Mouse (Mus musculus) forebrain, postnatal 0 days (tissue): Measurements from ENCODE around the gene Wiz. TPM values are rescaled to one million over a fixed set of nuclear protein-coding genes. Genes with fewer than 3 reads are reported as not detected.

Source experiments
- ATAC-seq: fragments of 200-750 bp; cut with Nextera tagmentation; 2 replicates; pipeline ENCODE4 v1.8.0; 2017; ENCODE audit warnings: mild to moderate bottlenecking, moderate library complexity
- DNase-seq: peaks from one replicate; pipeline ENCODE4 v3.0.0-alpha.2; 2015
- H3K27ac ChIP-seq: fragments of 300-500 bp; sonication (generic); 2 replicates; pipeline ENCODE4 v1.5.1; 2014; ENCODE audit warnings: low read depth, mild to moderate bottlenecking, antibody characterized with exemption, low read length, moderate library complexity, mixed read lengths
- H3K27me3 ChIP-seq: fragments of 300-500 bp; sonication (generic); 2 replicates; pipeline ENCODE4 v1.6.1; 2014; ENCODE audit warnings: mild to moderate bottlenecking, low read length, mixed read lengths; ENCODE audit not compliant: insufficient read depth
- H3K36me3 ChIP-seq: fragments of 300-500 bp; sonication (generic); 2 replicates; pipeline ENCODE4 v1.6.1; 2014; ENCODE audit warnings: mild to moderate bottlenecking, moderate library complexity; ENCODE audit not compliant: insufficient read depth
- H3K4me1 ChIP-seq: fragments of 300-500 bp; sonication (generic); 2 replicates; pipeline ENCODE4 v1.6.1; 2014; ENCODE audit warnings: antibody characterized with exemption; ENCODE audit not compliant: insufficient read depth
- H3K4me2 ChIP-seq: fragments of 300-500 bp; sonication (generic); 2 replicates; pipeline ENCODE4 v1.6.1; 2014; ENCODE audit warnings: low read depth, mild to moderate bottlenecking, moderate library complexity
- H3K4me3 ChIP-seq: fragments of 300-500 bp; sonication (generic); 2 replicates; pipeline ENCODE4 v1.5.1; 2014; ENCODE audit warnings: low read depth, low read length, mixed read lengths
- H3K9ac ChIP-seq: fragments of 300-500 bp; sonication (generic); 2 replicates; pipeline ENCODE4 v1.6.1; 2014; ENCODE audit warnings: mild to moderate bottlenecking
- H3K9me3 ChIP-seq: fragments of 300-500 bp; sonication (generic); 2 replicates; pipeline ENCODE4 v1.6.1; 2016; ENCODE audit warnings: low read length
- CTCF ChIP-seq: sonication (generic); IDR thresholded peaks from 2 replicates; pipeline ENCODE4 v1.5.1; 2016; ENCODE audit warnings: antibody characterized with exemption, control low read depth, low read depth
- WGBS: fragments of 180-500 bp; shearing (Covaris S2); extraction: QIAGEN DNeasy Blood & Tissue Kit; methylation state at CpG from one replicate; pipeline ENCODE4 v1.1.7; 2014; 5-methylcytosine and 5-hydroxymethylcytosine counted together
- polyA plus RNA-seq: library from polyadenylated mRNA; unstranded; fragments of >200 nt; fragmentation: Nextera tagmentation; extraction: Ambion mirVana; gene quantifications from 2 replicates; pipeline ENCODE4 v1.2.1, GENCODE M21; 2015
- total RNA-seq: library from RNA; depleted of rRNA; stranded (reverse); fragments of >200 nt; gene quantifications from 2 replicates; pipeline ENCODE4 v1.2.3, GENCODE M21; 2014

Wiz gene
- total and polyA plus RNA-seq, 2 experiments from 2014 or later, result 42.0 to 55.4 TPM

DNA sequence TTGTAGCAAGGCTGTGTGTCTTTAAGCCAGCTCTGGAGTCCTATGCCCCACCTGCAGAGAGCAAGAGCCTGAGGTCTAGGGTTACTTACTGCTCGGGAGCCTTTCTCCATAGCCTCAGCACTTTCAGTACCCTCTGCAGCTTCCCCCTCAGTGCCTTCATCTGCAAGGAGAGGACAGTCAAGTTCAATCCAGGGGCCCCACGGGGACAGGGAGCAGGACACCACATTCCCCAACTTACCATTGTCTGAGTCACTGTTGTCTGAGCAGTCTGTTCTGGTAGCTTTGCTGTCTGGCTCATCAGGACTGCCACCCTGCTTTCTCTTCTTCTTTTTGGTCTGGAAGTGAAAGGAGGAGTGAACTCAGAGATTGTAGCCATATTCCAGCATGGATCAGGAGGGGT lies 53.4 kb downstream of the Wiz start:
- Histone ChIP-seq H3K9ac (no peak overlapping the region), H3K27me3 (no peaks in the 10 kb centered on the region), H3K9me3 (no peaks in the 10 kb centered on the region), H3K36me3 (peaks cover 75% of the 10 kb centered on the region), H3K4me2 (no peak overlapping the region), H3K27ac (no peak overlapping the region), H3K4me3 (no peak overlapping the region), H3K4me1 (no peaks in the 10 kb centered on the region)
- no peak for TF ChIP-seq CTCF
- DNase-seq (no peak), ATAC-seq (no peak)
- WGBS, result 70% methylated on average over 2 of the region's 2 CpGs

GRCm38 (mm10) chr17:32334921-32335320 lies 54.3 kb downstream of the Wiz start:
- Histone ChIP-seq H3K4me2 (no peak overlapping the region), H3K4me3 (no peak overlapping the region), H3K4me1 (no peaks in the 10 kb centered on the region), H3K9me3 (no peaks in the 10 kb centered on the region), H3K27ac (no peak overlapping the region), H3K9ac (no peak overlapping the region), H3K36me3 (peaks cover 78% of the 10 kb centered on the region), H3K27me3 (no peaks in the 10 kb centered on the region)
- DNase-seq (no peak), ATAC-seq (no peak)
- 95% methylated on average over 12 of the region's 12 CpGs for WGBS
- no peak for TF ChIP-seq CTCF

DNA sequence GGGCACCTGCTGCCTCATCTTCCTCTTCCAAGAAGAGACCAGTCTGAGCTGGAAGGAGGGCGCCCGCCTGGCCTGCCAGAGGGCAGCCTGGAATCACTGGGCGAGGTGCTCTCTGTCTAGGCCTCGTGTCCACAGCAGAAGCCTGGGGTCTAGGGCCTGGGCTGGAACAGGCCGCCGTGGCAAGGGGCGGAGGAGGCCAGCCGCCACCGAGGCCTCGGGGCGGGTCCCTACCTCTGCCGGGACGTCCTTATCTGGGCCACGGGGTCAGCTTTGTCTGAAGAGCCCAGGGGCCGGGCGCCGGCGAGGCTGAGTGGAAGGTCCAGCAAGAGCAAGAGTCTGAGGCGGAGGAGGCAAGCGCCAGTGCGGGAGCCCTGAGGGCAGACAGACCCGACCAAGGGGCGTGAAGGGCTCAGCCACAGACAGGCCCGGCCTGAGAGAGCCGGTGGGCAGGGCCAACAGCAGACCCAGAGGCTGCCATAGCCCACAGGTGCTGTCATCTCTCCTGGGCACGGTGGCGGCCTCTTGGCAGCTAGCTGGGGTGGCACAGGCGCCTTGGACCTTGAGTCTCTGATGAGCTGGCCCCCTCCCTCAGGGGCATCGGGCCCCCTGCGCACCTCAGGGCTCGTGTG lies 55.5 kb downstream of the Wiz start:
- DNase-seq (no peak), ATAC-seq (no peak)
- no peak overlapping the region for H3K9ac ChIP-seq
- no peak overlapping the region for H3K4me2 ChIP-seq
- H3K4me1 ChIP-seq, result no peaks in the 10 kb centered on the region
- H3K27me3 ChIP-seq, result no peaks in the 10 kb centered on the region
- TF ChIP-seq CTCF, result no peak
- H3K27ac ChIP-seq, result no peak overlapping the region
- no peak overlapping the region for H3K4me3 ChIP-seq
- 90% methylated on average over 30 of the region's 31 CpGs for WGBS
- peaks cover 77% of the 10 kb centered on the region for H3K36me3 ChIP-seq
- no peaks in the 10 kb centered on the region for H3K9me3 ChIP-seq

DNA sequence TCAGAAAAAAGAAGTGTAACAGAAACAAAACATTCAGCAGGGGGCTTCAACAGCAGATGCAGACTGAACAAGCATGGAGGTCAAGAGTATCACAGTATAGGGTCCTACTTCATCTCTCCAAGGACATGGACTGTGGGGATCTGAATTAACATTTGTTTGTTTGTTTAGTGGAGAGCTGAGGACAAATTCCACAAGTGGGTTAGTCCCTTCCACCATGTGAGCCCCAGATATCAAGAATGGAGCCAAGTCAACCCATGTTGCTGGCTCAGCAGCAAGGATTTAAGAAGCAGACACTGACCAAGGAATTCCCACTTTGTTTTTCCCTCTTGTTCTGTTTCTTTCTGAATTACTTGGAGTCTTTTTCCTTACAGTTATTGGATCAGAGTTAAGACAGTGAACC lies 61.7 kb downstream of the Wiz start:
- Histone ChIP-seq H3K27me3 (no peaks in the 10 kb centered on the region), H3K36me3 (peaks cover 49% of the 10 kb centered on the region), H3K9me3 (no peaks in the 10 kb centered on the region), H3K4me3 (no peak overlapping the region), H3K27ac (no peak overlapping the region), H3K4me2 (no peak overlapping the region), H3K4me1 (no peaks in the 10 kb centered on the region), H3K9ac (no peak overlapping the region)
- DNase-seq (no peak), ATAC-seq (no peak)
- no peak for TF ChIP-seq CTCF

DNA sequence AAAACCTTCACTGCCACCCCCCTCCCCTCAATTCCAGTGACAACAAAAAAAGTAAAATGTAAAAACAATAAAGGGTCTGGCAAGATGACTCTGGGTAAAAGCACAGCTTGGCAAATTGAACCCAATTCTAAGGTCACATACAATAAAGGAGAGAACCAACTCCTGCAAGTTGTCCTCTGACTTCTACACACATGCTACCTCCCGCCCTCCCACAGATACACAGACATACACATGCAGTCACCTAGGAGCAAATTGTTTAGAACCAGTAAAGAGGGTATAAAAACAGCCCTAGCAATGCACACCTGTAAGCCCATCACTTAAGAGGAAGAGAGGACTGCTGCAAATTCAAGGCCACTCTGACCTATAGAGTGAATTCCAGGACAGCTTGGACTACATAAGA lies 66.4 kb downstream of the Wiz start:
- Histone ChIP-seq H3K27ac (no peak overlapping the region), H3K4me3 (no peak overlapping the region), H3K9me3 (no peaks in the 10 kb centered on the region), H3K4me2 (no peak overlapping the region), H3K27me3 (no peaks in the 10 kb centered on the region), H3K4me1 (peaks cover 5% of the 10 kb centered on the region; the same call in 1 of the 2 replicates), H3K36me3 (peaks cover 28% of the 10 kb centered on the region), H3K9ac (no peak overlapping the region)
- no peak for TF ChIP-seq CTCF
- no peak for DNase-seq
- no peak for ATAC-seq
- 85% methylated on average over 1 of the region's 1 CpGs for WGBS

- ATAC-seq, result no peak
These were observed 67.4 kb downstream of the Wiz start for GRCm38 (mm10) chr17:32321836-32322235.

GRCm38 (mm10) chr17:32321390-32321734 lies 67.9 kb downstream of the Wiz start:
- TF ChIP-seq CTCF, result peak; percentile 46
- ATAC-seq, result peak; percentile 77
- H3K27me3 ChIP-seq, result no peaks in the 10 kb centered on the region
- peak overlapping the region; percentile 92 for H3K27ac ChIP-seq
- H3K9me3 ChIP-seq, result no peaks in the 10 kb centered on the region
- peak overlapping the region; percentile 78 for H3K4me2 ChIP-seq
- peaks cover 5% of the 10 kb centered on the region; the same call in 1 of the 2 replicates for H3K4me1 ChIP-seq
- DNase-seq, result no peak
- peak overlapping the region; percentile 83 for H3K9ac ChIP-seq
- under 1% methylated on average over 23 of the region's 23 CpGs for WGBS
- H3K36me3 ChIP-seq, result peaks cover 29% of the 10 kb centered on the region
- H3K4me3 ChIP-seq, result peak overlapping the region; percentile 64

More at GRCm38 (mm10) chr17:32321836-32322235, 67.4 kb downstream of the Wiz start:
- TF ChIP-seq CTCF, result no peak
- DNase-seq, result no peak
- Histone ChIP-seq H3K27me3 (no peaks in the 10 kb centered on the region), H3K4me2 (peak overlapping the region; percentile 78), H3K9me3 (no peaks in the 10 kb centered on the region), H3K4me3 (peak overlapping the region; percentile 64), H3K9ac (peak overlapping the region; percentile 83), H3K27ac (peak overlapping the region; percentile 92), H3K4me1 (peaks cover 5% of the 10 kb centered on the region; the same call in 1 of the 2 replicates), H3K36me3 (peaks cover 29% of the 10 kb centered on the region)
- WGBS, result 22% methylated on average over 6 of the region's 6 CpGs
